Mouse (Mus musculus): ENCODE measurements around the gene Mcf2l. TPM values are rescaled to one million over a fixed set of nuclear protein-coding genes. Genes with fewer than 3 reads are reported as not detected.

The Mcf2l gene
- total RNA-seq, 2 experiments from 2014 or later: 23.7 to 57.8 TPM

DNA sequence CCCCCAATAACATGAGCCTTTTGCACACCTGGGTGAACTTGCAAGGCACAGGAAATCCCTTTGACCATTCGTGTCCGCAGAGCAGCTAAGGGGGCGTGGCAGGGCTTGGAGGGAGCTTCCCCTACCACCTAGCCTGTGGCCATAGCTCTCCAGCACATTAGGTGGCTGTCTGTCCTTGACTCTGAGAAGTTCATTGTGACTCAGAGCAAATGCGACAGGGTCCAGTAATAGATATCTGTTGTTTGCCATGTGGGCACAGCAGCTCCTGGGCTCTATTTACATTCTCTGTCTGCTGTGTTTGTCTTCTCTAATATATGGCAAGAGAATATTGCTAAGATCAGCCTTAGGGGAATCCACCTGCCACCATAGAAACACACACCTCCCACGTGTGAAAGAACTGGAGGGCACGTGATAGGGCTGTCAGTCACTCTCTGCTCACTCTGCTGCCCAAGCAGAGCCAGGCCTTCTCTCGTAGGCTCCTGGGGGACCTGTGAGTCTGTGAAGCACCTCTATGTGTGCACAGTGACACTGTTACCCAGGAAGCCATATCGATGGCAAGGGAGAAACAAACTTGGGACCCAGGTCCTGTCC, 60.9 kb downstream of the Mcf2l start:
- DNase-seq: no peak
- intact Hi-C loops (cut with DNase I; ENCODE audit: low total_unique reads): no loop called here

DNA sequence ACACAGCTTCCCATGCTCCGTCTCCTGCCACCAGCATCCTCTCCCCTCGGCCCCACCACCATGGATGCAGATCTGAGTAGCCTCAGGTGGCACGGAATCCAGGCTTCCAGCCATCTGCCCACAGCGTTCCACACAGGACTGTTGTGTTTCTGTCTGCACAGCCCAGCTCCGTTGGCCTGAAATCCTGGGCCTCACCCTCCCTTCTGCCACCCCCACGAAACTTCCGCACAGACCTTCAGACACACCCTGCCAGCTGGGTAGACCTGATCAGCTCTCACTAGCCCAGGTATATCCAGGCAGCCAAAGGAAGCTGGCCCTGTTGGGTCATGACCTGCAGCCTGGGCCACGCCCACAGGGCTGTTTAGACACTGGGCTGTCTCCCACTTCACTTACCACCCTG, 66.9 kb downstream of the Mcf2l start:
- intact Hi-C loops (cut with DNase I; ENCODE audit: low total_unique reads): no loop called here
- no peak for DNase-seq

GRCm38 (mm10) chr8:12941161-12941926, 67.7 kb downstream of the Mcf2l start:
- intact Hi-C loops (cut with DNase I; ENCODE audit: low total_unique reads): no loop called here
- DNase-seq: no peak

DNA sequence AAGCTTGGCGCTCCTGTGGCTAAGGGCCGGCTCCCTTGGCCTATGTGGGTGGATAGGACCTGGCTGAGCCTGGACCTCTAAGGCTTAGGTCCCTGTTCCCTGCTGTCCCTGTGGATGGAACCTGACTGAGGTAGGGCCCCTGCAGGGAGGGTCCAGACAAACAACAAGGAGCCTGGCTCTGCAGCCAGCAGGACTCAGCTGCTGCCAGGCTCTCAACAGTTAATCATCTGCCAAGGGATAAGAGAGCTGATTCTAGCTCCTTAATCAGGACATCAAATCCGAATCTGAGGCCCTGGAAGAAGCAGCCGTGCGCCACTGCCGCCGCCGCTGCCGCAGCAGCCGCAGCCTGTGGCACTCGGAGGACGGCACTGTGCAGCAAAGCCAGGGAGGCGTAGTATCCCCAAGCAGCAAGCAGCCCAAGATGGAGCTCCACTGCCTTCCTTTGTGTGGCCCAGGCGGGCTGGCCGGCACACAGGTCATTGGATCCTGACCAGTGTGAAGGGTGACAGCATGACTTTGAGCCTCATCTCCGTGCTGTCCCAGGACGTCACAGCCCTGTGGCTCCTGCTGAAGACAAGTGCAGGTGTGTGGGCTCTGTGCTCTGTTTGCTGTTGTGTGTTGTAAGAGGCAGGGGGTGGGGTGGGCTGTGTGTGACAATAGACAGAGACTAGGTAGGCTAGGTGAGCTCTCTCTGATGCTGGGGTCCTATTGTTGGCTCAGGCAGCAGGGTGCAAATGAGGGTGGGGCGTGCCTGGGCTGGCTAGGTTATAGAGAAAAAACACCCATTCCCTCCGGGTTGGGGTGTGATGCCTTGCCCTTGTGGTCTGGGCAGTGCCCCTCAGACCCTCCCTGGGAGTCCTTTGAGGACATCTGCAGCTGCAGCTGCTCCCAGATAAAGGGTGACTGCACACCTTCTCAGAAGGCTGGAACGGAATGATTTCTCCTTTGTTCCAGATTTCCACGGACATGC, 74.3 kb downstream of the Mcf2l start:
- intact Hi-C loops (cut with DNase I; ENCODE audit: low total_unique reads): no loop called here

GRCm38 (mm10) chr8:12948574-12948961, 75.0 kb downstream of the Mcf2l start:
- intact Hi-C loops (cut with DNase I; ENCODE audit: low total_unique reads): no loop called here
- DNase-seq: peak; percentile 33

More for the DNA sequence above, 74.3 kb downstream of the Mcf2l start:
- no peak for DNase-seq

- intact Hi-C loops (cut with DNase I; ENCODE audit: low total_unique reads): no loop called here
- no peak for DNase-seq
These were observed 77.5 kb downstream of the Mcf2l start for GRCm38 (mm10) chr8:12951051-12951630.

GRCm38 (mm10) chr8:12952699-12953098, 79.1 kb downstream of the Mcf2l start:
- DNase-seq: no peak
- intact Hi-C loops (cut with DNase I; ENCODE audit: low total_unique reads): no loop called here

DNA sequence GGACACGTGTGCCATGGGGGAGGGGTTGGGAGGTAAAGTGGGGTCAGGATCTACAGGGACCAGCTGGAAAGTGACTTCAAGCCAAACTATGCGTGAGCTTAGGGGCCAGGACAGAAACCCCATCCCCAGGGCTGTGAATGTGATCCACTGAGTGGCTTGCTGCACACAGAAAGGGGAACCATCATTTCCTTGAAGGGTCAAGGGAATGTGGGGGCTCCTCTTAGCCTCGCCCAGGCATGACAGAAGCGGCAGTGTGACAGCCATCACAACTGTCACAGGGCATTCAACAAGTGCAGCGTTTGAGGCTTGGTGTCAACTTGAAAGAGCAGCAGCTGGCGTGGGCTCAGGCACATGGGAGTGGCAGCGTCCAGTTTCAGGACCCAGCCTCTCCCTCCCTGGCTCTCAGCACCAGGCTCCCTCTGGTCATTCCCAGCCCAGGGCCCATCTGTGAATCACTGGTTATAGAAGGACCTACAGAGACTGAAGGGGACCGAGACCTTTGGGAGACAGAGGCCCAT, 81.8 kb downstream of the Mcf2l start:
- intact Hi-C loops (cut with DNase I; ENCODE audit: low total_unique reads): no loop called here
- peak; percentile 27 for DNase-seq

DNA sequence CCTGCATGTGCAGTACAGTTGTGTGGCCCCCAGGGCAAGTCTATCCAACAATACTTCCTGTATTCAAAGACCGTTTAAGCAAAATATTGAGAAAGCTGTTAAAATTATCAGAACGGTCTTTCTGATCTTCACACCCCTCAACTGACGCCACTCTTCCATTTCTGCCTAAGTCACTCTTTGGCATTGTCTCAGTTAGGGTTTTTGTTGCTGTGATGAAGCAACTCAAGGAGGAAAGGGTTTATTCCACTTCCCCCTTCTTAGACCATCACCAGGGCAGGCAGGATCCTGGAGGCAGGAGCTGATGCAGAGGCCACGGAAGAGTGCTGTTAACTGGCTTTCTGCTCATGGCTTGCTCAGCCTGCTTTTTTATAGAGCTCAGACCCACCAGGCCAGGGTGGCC, 82.3 kb downstream of the Mcf2l start:
- DNase-seq: no peak
- intact Hi-C loops (cut with DNase I; ENCODE audit: low total_unique reads): no loop called here

DNA sequence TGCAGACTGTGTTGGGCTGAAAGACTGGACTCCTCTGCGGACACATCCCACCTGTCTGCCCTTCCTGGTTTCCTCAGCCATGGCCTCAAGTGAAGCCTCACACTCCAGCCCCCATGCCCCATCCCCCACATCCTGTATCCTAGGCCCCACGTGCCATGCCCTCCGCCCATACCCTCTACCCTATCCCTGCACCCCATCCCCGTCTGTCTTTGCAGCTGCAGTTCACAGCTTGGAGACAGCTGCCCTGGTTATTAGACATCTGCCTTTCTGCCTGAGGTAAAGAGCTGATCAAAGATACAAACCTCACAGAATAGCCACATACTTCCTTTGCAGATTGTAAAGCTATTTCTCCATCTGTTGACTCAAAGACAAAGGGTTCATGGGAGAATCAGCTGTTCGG, 83.3 kb downstream of the Mcf2l start:
- intact Hi-C loops (cut with DNase I; ENCODE audit: low total_unique reads): no loop called here
- DNase-seq: no peak

DNA sequence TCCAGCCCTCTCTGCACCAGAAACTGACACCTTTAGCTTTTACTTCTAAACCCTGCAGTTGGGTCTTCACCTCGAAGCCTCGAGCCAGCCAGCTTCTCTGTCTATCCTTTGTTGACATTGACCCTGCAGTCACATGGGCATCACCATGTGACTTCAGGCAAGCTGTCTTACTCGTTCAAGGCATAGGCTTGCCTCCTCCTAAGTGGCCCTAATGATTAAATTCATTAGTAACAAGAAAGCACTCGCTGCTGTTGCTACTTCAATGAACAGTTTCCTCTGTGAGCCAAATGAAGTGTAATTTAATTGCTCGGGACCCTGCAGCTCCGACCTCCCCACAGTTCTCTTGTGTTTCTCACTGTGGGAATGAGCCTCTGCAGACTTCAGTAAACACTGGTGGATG, 83.8 kb downstream of the Mcf2l start:
- no peak for DNase-seq
- intact Hi-C loops (cut with DNase I; ENCODE audit: low total_unique reads): no loop called here

DNA sequence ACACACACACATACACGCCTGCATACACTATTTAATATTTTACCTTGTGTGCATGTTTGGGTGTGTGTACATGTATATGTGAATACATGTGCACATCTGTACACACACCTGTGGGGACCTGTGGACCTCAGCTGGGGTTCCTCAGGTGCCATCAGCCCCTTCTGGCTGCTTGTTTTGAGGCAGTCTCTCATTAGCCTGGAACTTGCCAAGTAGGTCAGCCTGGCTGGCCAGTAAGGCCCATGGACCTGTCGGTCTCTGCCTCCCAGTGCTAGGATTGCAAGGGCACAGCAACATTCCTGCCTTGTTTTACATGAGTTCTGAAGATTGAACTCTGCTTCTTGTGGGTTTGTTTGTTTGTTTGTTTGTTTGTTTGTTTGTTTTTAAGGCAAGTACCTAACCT, 87.0 kb downstream of the Mcf2l start:
- no peak for DNase-seq
- intact Hi-C loops (cut with DNase I; ENCODE audit: low total_unique reads): no loop called here

DNA sequence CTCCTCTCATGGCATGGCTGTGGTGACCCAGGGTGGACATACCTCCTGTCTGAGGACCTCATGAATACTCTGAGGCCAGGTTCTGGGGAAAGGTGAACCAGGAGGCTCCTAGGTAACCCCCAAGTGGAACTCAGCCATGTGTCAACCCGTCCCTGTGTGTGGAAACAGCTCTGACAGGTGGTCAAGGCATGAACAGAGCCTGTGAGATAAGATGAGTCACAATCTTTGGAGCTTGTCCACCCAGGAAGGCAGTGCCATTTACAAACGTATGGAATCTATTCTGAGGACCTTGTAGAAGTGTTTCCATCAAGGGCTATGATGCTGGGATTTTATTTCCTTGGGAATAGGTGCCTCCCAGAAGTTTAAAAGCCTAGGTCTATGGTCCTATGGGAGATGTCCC, 87.6 kb downstream of the Mcf2l start:
- DNase-seq: no peak
- intact Hi-C loops (cut with DNase I; ENCODE audit: low total_unique reads): no loop called here

- no peak for DNase-seq
- intact Hi-C loops (cut with DNase I; ENCODE audit: low total_unique reads): no loop called here
These were observed 88.4 kb downstream of the Mcf2l start for GRCm38 (mm10) chr8:12961821-12962534.

DNA sequence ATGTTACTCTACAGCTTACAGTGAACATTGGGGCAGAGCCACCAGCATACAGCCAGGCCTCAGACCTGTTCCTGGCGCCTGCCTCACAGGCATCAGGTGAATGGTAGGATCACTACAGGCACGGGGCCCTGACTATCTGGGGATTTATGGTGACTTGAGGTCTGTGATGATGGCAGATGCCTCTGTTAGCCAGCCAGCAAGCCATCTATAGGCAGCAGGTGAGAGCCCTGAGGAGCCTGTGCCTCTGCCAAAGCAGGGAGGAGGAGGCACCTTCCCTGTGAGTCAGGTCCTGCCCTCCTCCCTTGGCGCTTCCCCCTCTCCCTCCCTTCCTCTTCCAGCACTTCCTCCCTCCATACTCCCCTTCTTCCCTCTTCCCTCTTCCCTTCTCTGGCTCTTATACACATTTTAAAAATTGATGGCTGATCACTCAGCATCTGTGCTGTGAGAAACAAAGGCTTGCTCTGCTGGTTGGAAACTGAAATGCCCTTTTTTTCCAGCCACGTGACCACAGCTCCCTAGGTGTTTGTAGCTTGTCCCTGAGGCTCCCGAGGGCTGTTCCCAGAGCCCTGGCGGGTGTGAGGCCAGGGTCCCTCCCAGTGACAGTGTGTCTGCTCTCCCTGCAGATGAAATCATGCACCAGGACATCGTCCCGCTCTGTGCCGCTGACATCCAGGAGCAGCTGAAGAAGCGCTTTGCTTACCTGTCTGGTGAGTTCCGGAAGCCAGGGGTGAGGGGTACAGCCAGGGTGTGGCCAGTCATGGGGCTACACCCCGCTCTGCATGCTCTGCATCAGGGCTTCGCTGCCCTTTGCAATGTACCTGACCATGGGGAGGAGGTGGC, 89.2 kb downstream of the Mcf2l start:
- intact Hi-C loops (cut with DNase I; ENCODE audit: low total_unique reads): no loop called here
- DNase-seq: no peak

DNA sequence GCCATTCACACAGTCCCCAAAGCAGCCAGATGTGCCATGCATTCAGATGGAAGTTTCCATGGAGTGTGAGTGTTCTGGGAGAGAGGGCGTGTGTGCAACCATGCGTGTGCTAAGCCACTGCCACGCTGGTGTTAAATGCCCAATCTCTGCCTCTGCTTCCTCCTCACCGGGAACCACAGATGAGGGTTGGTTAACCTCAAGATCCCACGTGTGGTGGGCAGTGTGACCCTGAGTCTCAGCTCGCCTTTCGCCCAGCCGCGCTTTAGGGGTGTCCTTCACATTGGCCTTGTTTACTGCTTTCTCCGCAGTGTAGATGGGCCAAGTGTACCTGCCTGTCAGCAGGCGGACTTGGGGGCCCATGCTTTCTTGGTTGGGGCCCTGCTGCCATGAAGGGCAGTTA, 102.7 kb downstream of the Mcf2l start:
- intact Hi-C loops (cut with DNase I; ENCODE audit: low total_unique reads): no loop called here
- DNase-seq: no peak

DNA sequence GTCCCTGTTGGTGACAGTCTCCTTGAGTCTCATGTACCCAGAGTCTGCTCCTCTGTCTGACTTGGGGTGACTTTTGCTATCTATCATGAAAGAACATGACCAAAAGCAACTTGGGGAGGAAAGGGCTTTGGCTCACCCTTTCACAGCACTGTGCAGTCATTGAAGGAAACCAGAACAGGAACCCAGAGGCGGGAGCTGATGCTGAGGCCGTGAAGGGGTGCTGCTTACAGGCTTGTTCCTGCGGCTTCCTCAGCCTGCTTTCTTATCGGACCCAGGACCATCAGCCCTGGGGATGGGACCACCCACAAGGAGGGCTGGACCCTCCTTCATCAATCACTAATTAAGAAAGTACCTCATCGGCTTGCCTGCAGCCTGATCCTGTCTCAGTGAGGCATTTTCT, 103.1 kb downstream of the Mcf2l start:
- intact Hi-C loops (cut with DNase I; ENCODE audit: low total_unique reads): no loop called here
- no peak for DNase-seq

DNA sequence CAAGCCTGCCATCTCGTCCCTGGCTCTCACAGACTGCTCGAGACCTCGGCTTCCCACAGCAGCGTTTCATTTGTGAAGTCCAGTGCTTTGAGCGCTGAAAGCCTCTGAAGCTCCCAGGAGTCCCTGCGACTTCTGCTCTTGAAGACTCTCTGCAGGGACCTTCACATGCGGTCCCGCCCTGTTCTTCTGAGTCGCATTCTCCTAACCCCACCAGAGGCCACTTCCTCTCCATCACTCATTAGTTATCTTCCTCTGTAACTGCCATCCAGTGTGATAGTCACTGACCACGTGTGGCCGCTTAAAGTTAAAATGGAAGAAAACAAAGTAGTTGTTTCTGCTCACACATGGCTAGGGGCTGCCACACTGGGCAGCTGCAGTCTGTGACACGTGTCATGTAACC, 103.7 kb downstream of the Mcf2l start:
- intact Hi-C loops (cut with DNase I; ENCODE audit: low total_unique reads): no loop called here
- no peak for DNase-seq
